Mouse (Mus musculus) heart, adult 2 months (tissue): ENCODE results near the gene Dpf2. TPM values are rescaled to one million over a fixed set of nuclear protein-coding genes. Genes with fewer than 3 reads are reported as not detected.
"Not testable (repeated sequence)": the region's sequence is repeated elsewhere in the genome, so short reads cannot be mapped to it uniquely, and the experiment has no call there.

Experiments used
- DNase-seq, 2 experiments: peaks; one replicate each; pipeline ENCODE4 v3.0.0; 2021
- H3K27ac ChIP-seq: fragments of 200-600 bp; 2 replicates; pipeline ENCODE4 v1.8.1; 2022
- H3K27me3 ChIP-seq: fragments of 200-500 bp; 2 replicates; pipeline ENCODE4 v1.6.1; 2012; ENCODE audit warnings: mild to moderate bottlenecking, low read length, inconsistent platforms, mixed read lengths; ENCODE audit not compliant: control insufficient read depth, insufficient read depth
- H3K36me3 ChIP-seq: fragments of 200-500 bp; 2 replicates; pipeline ENCODE4 v1.6.1; 2012; ENCODE audit warnings: low read length, inconsistent platforms; ENCODE audit not compliant: control insufficient read depth, insufficient read depth
- H3K4me1 ChIP-seq: fragments of 200-500 bp; 2 replicates; pipeline ENCODE4 v1.6.1; 2011; ENCODE audit warnings: low read length; ENCODE audit not compliant: control insufficient read depth, insufficient read depth
- H3K4me3 ChIP-seq: fragments of 200-600 bp; 2 replicates; pipeline ENCODE4 v1.8.1; 2022
- H3K79me2 ChIP-seq: fragments of 200-500 bp; replicated peaks from 2 replicates; pipeline ENCODE4 v1.6.1; 2012; ENCODE audit warnings: mild to moderate bottlenecking, inconsistent platforms, low read length, moderate library complexity, mixed read lengths; ENCODE audit not compliant: control insufficient read depth, insufficient read depth
- H3K9ac ChIP-seq: fragments of 200-500 bp; 2 replicates; pipeline ENCODE4 v1.6.1; 2012; ENCODE audit warnings: low read depth, mild to moderate bottlenecking, control low read depth, inconsistent platforms, low read length, mixed read lengths
- CTCF ChIP-seq: fragments of 200-600 bp; IDR thresholded peaks from 2 replicates; pipeline ENCODE4 v1.8.1; 2022; ENCODE audit warnings: antibody characterized with exemption, mild to moderate bottlenecking, moderate library complexity
- EP300 ChIP-seq: fragments of 200-500 bp; IDR thresholded peaks from 2 replicates; pipeline ENCODE4 v1.6.1; 2011; ENCODE audit warnings: low read depth, low read length, control low read depth; ENCODE audit not compliant: insufficient read depth
- POLR2A ChIP-seq: fragments of 200-500 bp; IDR thresholded peaks from 2 replicates; pipeline ENCODE4 v1.6.1; 2011; ENCODE audit warnings: mild to moderate bottlenecking, low read depth, low read length, control low read depth; ENCODE audit not compliant: insufficient read depth
- WGBS: fragments of 180-500 bp; shearing (Covaris S2); methylation state at CpG from one replicate; pipeline ENCODE4 v1.1.7; 2018; 5-methylcytosine and 5-hydroxymethylcytosine counted together
- intact Hi-C: fragments of 180-260 bp; cut with DNase I; formaldehyde crosslinking; loops from one replicate; pipeline ENCODE4 v1.15.1; 2025
- polyA plus RNA-seq: library from polyadenylated mRNA; depleted of rRNA; stranded (reverse); fragments of >200 nt; gene quantifications from 2 replicates; pipeline ENCODE4 v1.2.3, GENCODE M21; 2012
- total RNA-seq, 2 experiments: library from RNA; stranded (reverse); gene quantifications; 2 replicates each; pipeline ENCODE4 v1.2.3; 2021

The Dpf2 gene
- total and polyA plus RNA-seq, 3 experiments: 71.8 to 83.5 (median 82.3) TPM

GRCm38 (mm10) chr19:5885838-5886237, 27.0 kb downstream of the Dpf2 start:
- Histone ChIP-seq H3K36me3 (no peaks in the 10 kb centered on the region), H3K4me1 (no peaks in the 10 kb centered on the region), H3K9ac (no peak overlapping the region), H3K4me3 (no peak overlapping the region), H3K27me3 (no peaks in the 10 kb centered on the region), H3K79me2 (no peaks in the 10 kb centered on the region), H3K27ac (no peak overlapping the region)
- DNase-seq: no peak
- WGBS: 63% methylated on average over 4 of the region's 4 CpGs
- intact Hi-C loops: no loop called here
- TF ChIP-seq CTCF (peak; percentile 73), POLR2A (no peak), EP300 (no peak)

- Histone ChIP-seq H3K4me3 (no peak overlapping the region), H3K9ac (no peak overlapping the region), H3K27ac (no peak overlapping the region), H3K79me2 (no peaks in the 10 kb centered on the region), H3K4me1 (no peaks in the 10 kb centered on the region), H3K27me3 (no peaks in the 10 kb centered on the region), H3K36me3 (no peaks in the 10 kb centered on the region)
- TF ChIP-seq POLR2A (no peak), EP300 (no peak), CTCF (no peak)
- 33% methylated on average over 1 of the region's 1 CpGs for WGBS
- intact Hi-C loops: no loop called here
- no peak for DNase-seq
Measured at GRCm38 (mm10) chr19:5883935-5884334, 28.9 kb downstream of the Dpf2 start.

DNA sequence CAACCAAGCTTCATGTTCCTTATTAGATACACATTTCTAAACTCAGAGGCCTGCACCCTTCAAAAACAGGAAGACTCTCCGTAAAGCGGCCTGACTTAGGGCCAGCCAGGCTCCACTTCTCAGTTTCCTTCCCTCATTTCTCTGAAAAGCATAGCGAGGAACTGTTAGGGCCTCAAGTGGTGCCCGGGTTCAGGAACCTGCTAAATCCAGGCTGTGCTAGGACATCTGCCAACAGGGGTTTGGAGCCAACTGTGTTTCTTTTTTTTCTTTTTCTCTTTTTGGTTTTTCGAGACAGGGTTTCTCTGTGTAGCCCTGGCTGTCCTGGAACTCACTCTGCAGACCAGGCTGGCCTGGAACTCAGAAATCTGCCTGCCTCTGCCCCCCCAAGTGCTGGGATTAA, 30.7 kb downstream of the Dpf2 start:
- DNase-seq, H3K36me3 ChIP-seq, H3K79me2 ChIP-seq, H3K27ac ChIP-seq, intact Hi-C loops, H3K27me3 ChIP-seq, H3K9ac ChIP-seq, H3K4me1 ChIP-seq, H3K4me3 ChIP-seq: not testable (repeated sequence)
- 72% methylated on average over 5 of the region's 5 CpGs for WGBS

DNA sequence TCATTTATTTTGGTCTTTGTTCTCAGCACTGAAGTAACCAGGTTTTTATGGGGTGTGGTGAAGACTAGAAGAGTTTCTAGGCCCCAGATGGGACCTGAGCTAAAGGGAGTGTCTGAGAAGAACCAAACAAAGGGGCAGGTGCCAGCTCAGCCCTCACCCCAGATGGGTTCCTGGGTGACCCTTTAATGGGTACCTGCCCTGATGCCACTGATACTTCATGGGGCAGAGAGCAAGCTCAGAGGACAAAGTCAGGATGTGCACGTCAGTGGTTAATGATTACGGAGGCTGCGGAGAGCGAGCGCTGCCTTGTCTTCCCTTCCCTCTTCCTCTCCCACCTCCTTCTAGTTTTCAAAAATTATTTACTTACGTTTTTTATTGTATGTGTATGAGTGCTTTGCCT, 31.7 kb downstream of the Dpf2 start:
- Histone ChIP-seq H3K9ac (no peak overlapping the region), H3K79me2 (no peaks in the 10 kb centered on the region), H3K4me1 (peaks cover 7% of the 10 kb centered on the region), H3K27ac (no peak overlapping the region), H3K27me3 (no peaks in the 10 kb centered on the region), H3K4me3 (no peak overlapping the region), H3K36me3 (no peaks in the 10 kb centered on the region)
- WGBS: 97% methylated on average over 6 of the region's 6 CpGs
- intact Hi-C loops: no loop called here
- no peak for TF ChIP-seq POLR2A
- no peak for TF ChIP-seq CTCF
- TF ChIP-seq EP300: no peak
- no peak for DNase-seq

- intact Hi-C loops: loop anchor here (2.0 kb wide), 1 partner anchor 93 kb away; no protein-coding TSS in a partner anchor
- Histone ChIP-seq H3K4me1 (peaks cover 10% of the 10 kb centered on the region), H3K9ac (no peak overlapping the region), H3K4me3 (no peak overlapping the region), H3K27ac (no peak overlapping the region), H3K79me2 (no peaks in the 10 kb centered on the region), H3K36me3 (no peaks in the 10 kb centered on the region), H3K27me3 (no peaks in the 10 kb centered on the region)
- 94% methylated on average over 7 of the region's 7 CpGs for WGBS
- no peak for DNase-seq
- TF ChIP-seq EP300: no peak
- no peak for TF ChIP-seq POLR2A
- no peak for TF ChIP-seq CTCF
Measured at GRCm38 (mm10) chr19:5879735-5880134, 33.1 kb downstream of the Dpf2 start.

DNA sequence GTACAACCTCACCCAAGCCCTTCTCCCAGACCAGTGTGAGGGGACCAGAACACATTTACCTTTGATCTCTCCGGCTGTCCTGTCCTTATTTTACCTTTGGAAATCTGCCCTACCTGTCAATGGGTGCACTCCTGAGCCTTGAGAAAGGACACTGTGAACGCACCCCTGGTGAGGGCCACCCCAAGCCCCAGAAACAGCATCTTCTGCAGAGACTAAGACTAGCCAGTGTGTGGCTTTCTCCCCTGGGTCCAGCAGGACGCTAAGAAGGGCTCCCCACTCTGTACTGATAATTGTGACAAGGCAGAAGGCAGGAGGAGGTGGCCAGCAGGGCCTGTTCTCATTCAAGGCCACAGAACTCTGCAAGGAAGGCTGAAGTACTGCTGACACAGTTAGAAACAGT, 33.9 kb downstream of the Dpf2 start:
- 61% methylated on average over 3 of the region's 3 CpGs for WGBS
- Histone ChIP-seq H3K36me3 (no peaks in the 10 kb centered on the region), H3K4me3 (no peak overlapping the region), H3K27ac (no peak overlapping the region; the same call in 1 of the 2 replicates), H3K4me1 (peaks cover 10% of the 10 kb centered on the region), H3K27me3 (no peaks in the 10 kb centered on the region), H3K79me2 (no peaks in the 10 kb centered on the region), H3K9ac (0 out of 2 replicates have a peak overlapping the region, but pooled peaks have one; percentile 12)
- TF ChIP-seq CTCF (no peak), EP300 (no peak), POLR2A (no peak)
- DNase-seq: no peak
- intact Hi-C loops: loop anchor here (2.0 kb wide), 1 partner anchor 92 kb away; no protein-coding TSS in a partner anchor
